In genomic region chr3:19894630-19895578, GRCm38 (mm10) we compare ENCODE assay signal across 8 mouse cellular contexts.
A peak's percentile ranks its signal among the peaks of the same experiment; 100 is the strongest.
DNase-seq lines count a peak whose midpoint lies in the region; ATAC-seq lines count a peak whose summit lies in the region.

No protein-coding gene starts in this region.

- H3K9me3 ChIP-seq in forebrain, embryonic 14.5 days (replicated peaks; ENCODE audit: control insufficient read depth, low read length) = no peaks in the 10 kb centered on the region
- no peaks in the 10 kb centered on the region for H3K9me3 ChIP-seq in neural tube, embryonic 15.5 days (replicated peaks)

- H3K9ac ChIP-seq in forebrain, embryonic 14.5 days (ENCODE audit: low read length) = peak overlapping the region; percentile 93
- H3K9ac ChIP-seq in neural tube, embryonic 15.5 days (replicated peaks) = peak overlapping the region; percentile 88

- WGBS in forebrain, embryonic 14.5 days = under 1% methylated on average over 68 of the region's 68 CpGs
- WGBS in neural tube, embryonic 15.5 days = under 1% methylated on average over 68 of the region's 68 CpGs

- peak overlapping the region; percentile 74 for H3K27ac ChIP-seq in forebrain, embryonic 14.5 days (ENCODE audit: low read depth, low read length)
- H3K27ac ChIP-seq in neural tube, embryonic 15.5 days (replicated peaks) = peak overlapping the region; percentile 86

- intact Hi-C loops in heart, postnatal 14 days (cut with DNase I) = loop anchor here (1.0 to 10.0 kb wide), 6 partner anchors 203 to 590 kb away; partner anchors contain the start of gene 1700064H15Rik

- H3K36me3 ChIP-seq in forebrain, embryonic 14.5 days (ENCODE audit: control insufficient read depth, insufficient read depth, low read length) = no peaks in the 10 kb centered on the region; the same call in 1 of the 2 replicates
- peaks cover 14% of the 10 kb centered on the region for H3K36me3 ChIP-seq in neural tube, embryonic 15.5 days

- peak overlapping the region; percentile 83 for H3K4me3 ChIP-seq in forebrain, embryonic 14.5 days (ENCODE audit: low read depth, low read length)
- peak overlapping the region; percentile 96 for H3K4me3 ChIP-seq in neural tube, embryonic 15.5 days (replicated peaks)

- H3K4me2 ChIP-seq in forebrain, embryonic 14.5 days (ENCODE audit: low read length) = peak overlapping the region; percentile 86
- H3K4me2 ChIP-seq in neural tube, embryonic 15.5 days = peak overlapping the region; percentile 93

- DNase-seq in ES-CJ7 (ENCODE audit: low read depth, low spot score) = peak; percentile 96
- peak; percentile 94 for DNase-seq in cerebellum, adult 11 months
- DNase-seq in forebrain, embryonic 14.5 days (ENCODE audit: low spot score) = peak; percentile 98
- DNase-seq in heart, postnatal 14 days = peak; percentile 95 to 96
- DNase-seq in layer of hippocampus, adult 11-12 months (ENCODE audit: low spot score) = peak; percentile 98
- peak; percentile 96 to 97 for DNase-seq in lung, adult 18-20 months
- peak; percentile 88 for DNase-seq in testis, postnatal 14 days (ENCODE audit: low spot score)

- peaks cover 14% of the 10 kb centered on the region for H3K4me1 ChIP-seq in forebrain, embryonic 14.5 days (ENCODE audit: control insufficient read depth, insufficient read depth, low read length)
- H3K4me1 ChIP-seq in neural tube, embryonic 15.5 days = peaks cover 27% of the 10 kb centered on the region

- ATAC-seq in forebrain, embryonic 14.5 days = peak; percentile 100
- ATAC-seq in neural tube, embryonic 15.5 days (ENCODE audit: low FRiP score) = peak; percentile 100

- no peaks in the 10 kb centered on the region for H3K27me3 ChIP-seq in forebrain, embryonic 14.5 days (replicated peaks; ENCODE audit: control insufficient read depth, insufficient read depth, low read length)
- no peaks in the 10 kb centered on the region for H3K27me3 ChIP-seq in neural tube, embryonic 15.5 days (replicated peaks)

Comparison
In these comparisons a context has a peak if more than half of its experiments do, and no peak if none do; other contexts are left out.
1. Peak in every context shown above with its lines: DNase-seq, ATAC-seq, H3K4me3 ChIP-seq and H3K27ac ChIP-seq.